Mouse (Mus musculus) gastrocnemius, postnatal 10 days (tissue): ENCODE measurements around the gene Kcnmb2. TPM values are rescaled to one million over a fixed set of nuclear protein-coding genes. Genes with fewer than 3 reads are reported as not detected.

Experiments used
- DNase-seq: peaks from one replicate; pipeline ENCODE4 v3.0.0; 2021; ENCODE audit warnings: mixed read lengths
- total RNA-seq, 2 experiments: library from RNA; stranded (reverse); gene quantifications; 2 replicates each; pipeline ENCODE4 v1.2.3; 2021

The Kcnmb2 gene
- total RNA-seq, 2 experiments from 2014 or later, result 0.31 to 0.86 TPM

- no peak for DNase-seq
Observed at GRCm38 (mm10) chr3:32012205-32012931, 110.1 kb downstream of the Kcnmb2 start.

- DNase-seq, result no peak
Observed at GRCm38 (mm10) chr3:32020981-32021380, 118.7 kb downstream of the Kcnmb2 start.

GRCm38 (mm10) chr3:32029375-32030050 lies 127.2 kb downstream of the Kcnmb2 start:
- DNase-seq, result no peak

GRCm38 (mm10) chr3:32032381-32032780 lies 130.1 kb downstream of the Kcnmb2 start:
- no peak for DNase-seq

- no peak for DNase-seq
Observed at GRCm38 (mm10) chr3:32043814-32044213, 141.5 kb downstream of the Kcnmb2 start.

- DNase-seq, result no peak
Observed at GRCm38 (mm10) chr3:32048777-32049176, 146.5 kb downstream of the Kcnmb2 start.

GRCm38 (mm10) chr3:32052596-32052995 lies 150.3 kb downstream of the Kcnmb2 start:
- no peak for DNase-seq

GRCm38 (mm10) chr3:32053610-32054241 lies 151.4 kb downstream of the Kcnmb2 start:
- no peak for DNase-seq

GRCm38 (mm10) chr3:32059888-32060656 lies 157.8 kb downstream of the Kcnmb2 start:
- no peak for DNase-seq

- no peak for DNase-seq
Observed at GRCm38 (mm10) chr3:32062685-32063084, 160.4 kb downstream of the Kcnmb2 start.

- no peak for DNase-seq
Observed at GRCm38 (mm10) chr3:32063312-32063711, 161.0 kb downstream of the Kcnmb2 start.

- no peak for DNase-seq
Observed at GRCm38 (mm10) chr3:32067004-32067935, 165.0 kb downstream of the Kcnmb2 start.

- peak; percentile 6 for DNase-seq
Observed at GRCm38 (mm10) chr3:32073881-32074280, 171.6 kb downstream of the Kcnmb2 start.

GRCm38 (mm10) chr3:32088762-32089161 lies 186.5 kb downstream of the Kcnmb2 start:
- no peak for DNase-seq

- DNase-seq, result no peak
Observed at GRCm38 (mm10) chr3:32101391-32101790, 199.1 kb downstream of the Kcnmb2 start.

- no peak for DNase-seq
Observed at GRCm38 (mm10) chr3:32119851-32120250, 217.5 kb downstream of the Kcnmb2 start.

- DNase-seq, result no peak
Observed at GRCm38 (mm10) chr3:32121731-32122130, 219.4 kb downstream of the Kcnmb2 start.

GRCm38 (mm10) chr3:32125431-32125830 lies 223.1 kb downstream of the Kcnmb2 start:
- no peak for DNase-seq

GRCm38 (mm10) chr3:32128391-32128790 lies 226.1 kb downstream of the Kcnmb2 start:
- no peak for DNase-seq

- no peak for DNase-seq
Observed at GRCm38 (mm10) chr3:32130696-32131095, 228.4 kb downstream of the Kcnmb2 start.

- no peak for DNase-seq
Observed at GRCm38 (mm10) chr3:32132395-32133004, 230.2 kb downstream of the Kcnmb2 start.
